Mouse (Mus musculus): Measurements from ENCODE around the gene Nacad. TPM values are rescaled to one million over a fixed set of nuclear protein-coding genes. Genes with fewer than 3 reads are reported as not detected.

Gene Nacad
- total RNA-seq, 2 experiments from 2014 or later, result 1.7 to 2.5 TPM

- peak; percentile 74 for DNase-seq
Measured at GRCm38 (mm10) chr11:6603887-6604603, 1.8 kb downstream of the Nacad start.

GRCm38 (mm10) chr11:6603224-6603623 lies 2.6 kb downstream of the Nacad start:
- no peak for DNase-seq

GRCm38 (mm10) chr11:6602662-6603061 lies 3.2 kb downstream of the Nacad start:
- no peak for DNase-seq

GRCm38 (mm10) chr11:6601649-6602480 lies 4.0 kb downstream of the Nacad start:
- no peak for DNase-seq

- DNase-seq, result no peak
Measured at GRCm38 (mm10) chr11:6600284-6600944, 5.4 kb downstream of the Nacad start.

- no peak for DNase-seq
Measured at GRCm38 (mm10) chr11:6599831-6600230, 6.0 kb downstream of the Nacad start.

GRCm38 (mm10) chr11:6599011-6599681 lies 6.7 kb downstream of the Nacad start:
- DNase-seq, result no peak

GRCm38 (mm10) chr11:6598191-6598889 lies 7.5 kb downstream of the Nacad start:
- no peak for DNase-seq

- DNase-seq, result no peak
Measured at GRCm38 (mm10) chr11:6597523-6597922, 8.3 kb downstream of the Nacad start.

GRCm38 (mm10) chr11:6596616-6597015 lies 9.2 kb downstream of the Nacad start:
- DNase-seq, result no peak

- no peak for DNase-seq
Measured at GRCm38 (mm10) chr11:6596205-6596604, 9.6 kb downstream of the Nacad start.

GRCm38 (mm10) chr11:6595339-6595738 lies 10.5 kb downstream of the Nacad start:
- no peak for DNase-seq

- no peak for DNase-seq
Measured at GRCm38 (mm10) chr11:6594845-6595244, 11.0 kb downstream of the Nacad start.

GRCm38 (mm10) chr11:6593406-6593805 lies 12.4 kb downstream of the Nacad start:
- no peak for DNase-seq

- DNase-seq, result no peak
Measured at GRCm38 (mm10) chr11:6590933-6591675, 14.7 kb downstream of the Nacad start.

- DNase-seq, result no peak
Measured at GRCm38 (mm10) chr11:6589838-6590237, 16.0 kb downstream of the Nacad start.

- no peak for DNase-seq
Measured at GRCm38 (mm10) chr11:6588295-6588694, 17.6 kb downstream of the Nacad start.

- no peak for DNase-seq
Measured at GRCm38 (mm10) chr11:6587249-6587940, 18.5 kb downstream of the Nacad start.

GRCm38 (mm10) chr11:6586660-6587059 lies 19.2 kb downstream of the Nacad start:
- no peak for DNase-seq

GRCm38 (mm10) chr11:6585748-6586147 lies 20.1 kb downstream of the Nacad start:
- no peak for DNase-seq

GRCm38 (mm10) chr11:6581560-6581959 lies 24.3 kb downstream of the Nacad start:
- DNase-seq, result no peak

All from heart, postnatal 4 days (tissue).